Mouse (Mus musculus) lung, postnatal 25 days (tissue): ENCODE measurements around the gene Zfp39.
"Not testable (repeated sequence)": the region's sequence is repeated elsewhere in the genome, so short reads cannot be mapped to it uniquely, and the experiment has no call there.

Experiments used
- DNase-seq: peaks from one replicate; pipeline ENCODE4 v3.0.0; 2022; ENCODE audit warnings: low spot score

The Zfp39 gene

GRCm38 (mm10) chr11:58922420-58922819, 18.4 kb upstream of the Zfp39 start:
- no peak for DNase-seq

- DNase-seq = no peak
Observed at GRCm38 (mm10) chr11:58918759-58919158, 14.7 kb upstream of the Zfp39 start.

DNA sequence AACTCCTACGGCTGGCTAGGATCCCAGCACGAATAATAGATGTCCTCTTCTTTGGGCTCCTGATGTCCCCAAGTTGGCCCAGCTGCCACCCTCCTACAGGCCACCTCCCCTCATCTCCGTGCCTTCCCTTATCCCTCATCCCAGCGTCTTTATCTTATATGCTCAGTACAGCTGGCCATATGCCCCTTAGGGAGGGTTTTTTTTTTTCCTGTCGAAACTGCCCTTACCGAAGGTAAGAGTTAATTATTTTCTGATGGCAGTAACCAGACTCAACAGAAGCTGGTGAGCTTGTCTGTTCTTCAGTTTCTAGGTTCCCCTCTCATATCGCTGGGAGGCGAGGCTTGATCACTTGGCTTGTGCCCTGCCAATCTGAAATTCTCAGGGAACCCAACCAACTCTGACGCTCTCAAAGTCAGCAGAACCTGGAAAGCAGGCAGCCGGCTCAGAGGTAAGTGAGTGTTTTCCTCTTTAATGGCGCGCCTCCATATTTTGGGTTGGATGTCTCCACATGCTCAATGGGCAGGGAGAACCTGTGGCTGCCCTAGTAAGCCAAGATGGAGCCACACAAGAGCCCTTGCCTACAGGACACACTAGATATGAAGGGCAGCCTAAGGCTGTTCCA, 13.8 kb upstream of the Zfp39 start, which contains the start of gene Btnl10:
Btnl10 (plus strand) TSS at position 164 of the 622 bp plus-strand sequence.
- no peak for DNase-seq

DNA sequence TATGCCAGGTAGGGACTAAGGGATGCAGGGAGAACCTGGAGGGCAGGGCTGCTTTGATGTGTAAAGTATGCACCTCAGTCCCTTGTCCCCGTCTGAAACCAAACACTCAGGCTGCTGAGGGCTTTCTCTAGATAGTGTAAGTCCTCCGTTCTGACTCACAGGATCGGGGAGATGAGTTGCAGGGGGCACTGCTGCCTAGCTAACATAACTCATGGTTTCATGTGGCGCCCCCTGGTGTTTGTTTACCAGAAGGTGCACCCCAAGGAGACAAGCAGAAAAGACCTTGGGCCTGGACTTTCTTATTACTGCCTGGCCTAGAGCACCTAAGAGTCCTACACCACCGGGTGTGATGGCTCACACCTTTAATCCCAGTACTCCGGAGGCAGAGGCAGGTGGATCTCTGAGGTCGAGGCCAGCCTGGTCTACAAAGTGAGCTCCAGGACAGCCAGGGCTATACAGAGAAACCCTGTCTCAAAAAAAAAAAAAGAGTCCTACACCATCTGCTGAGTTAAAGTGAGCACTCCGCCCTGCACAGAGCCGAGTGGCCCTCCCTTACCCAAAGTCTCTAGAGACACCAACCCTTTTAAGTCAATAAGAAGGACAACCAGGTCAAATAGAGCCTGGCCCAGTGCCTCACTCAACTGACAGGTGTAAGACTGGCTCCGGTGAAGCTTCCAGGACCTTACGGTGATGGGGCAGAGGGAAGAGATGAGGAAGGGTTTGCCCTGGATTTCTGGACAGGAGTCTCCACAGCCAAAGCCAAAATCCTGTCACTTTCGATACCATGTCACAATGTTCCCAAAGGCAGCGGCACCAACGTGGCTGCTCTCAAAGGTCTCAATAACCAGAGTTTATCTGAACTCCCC, 13.1 kb upstream of the Zfp39 start:
- peak; percentile 61 for DNase-seq

DNA sequence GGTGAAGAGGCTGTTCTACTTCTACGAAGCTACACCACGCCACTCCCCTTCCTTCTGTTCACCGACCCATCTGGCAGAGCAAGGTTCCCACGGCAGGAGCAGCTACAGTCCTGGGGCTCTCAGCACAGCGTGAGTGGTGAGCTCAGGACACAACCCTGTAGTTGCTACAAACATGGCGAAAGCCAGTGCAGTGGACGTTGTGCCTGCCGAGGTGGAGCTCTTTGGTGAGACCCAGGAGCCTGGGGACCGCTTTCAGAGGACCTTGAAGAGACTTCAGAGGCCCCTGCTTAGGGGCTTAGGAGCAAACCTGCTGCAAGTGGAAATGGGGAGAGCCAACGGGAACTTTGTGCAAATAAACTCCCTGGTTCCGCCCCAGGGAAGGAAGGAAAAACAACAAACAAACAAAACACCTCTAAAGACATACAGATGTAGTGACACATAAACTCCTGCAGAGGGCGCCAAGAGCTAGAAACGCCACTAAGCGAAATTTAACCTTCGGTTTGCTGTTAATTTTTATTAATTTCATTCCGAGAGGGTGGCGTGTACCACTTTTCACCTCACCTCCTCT, 10.5 kb upstream of the Zfp39 start:
- DNase-seq = peak; percentile 28

- no peak for DNase-seq
Observed at GRCm38 (mm10) chr11:58913776-58914175, 9.8 kb upstream of the Zfp39 start.

GRCm38 (mm10) chr11:58904838-58905237, 813 bp upstream of the Zfp39 start:
- peak; percentile 48 for DNase-seq

DNA sequence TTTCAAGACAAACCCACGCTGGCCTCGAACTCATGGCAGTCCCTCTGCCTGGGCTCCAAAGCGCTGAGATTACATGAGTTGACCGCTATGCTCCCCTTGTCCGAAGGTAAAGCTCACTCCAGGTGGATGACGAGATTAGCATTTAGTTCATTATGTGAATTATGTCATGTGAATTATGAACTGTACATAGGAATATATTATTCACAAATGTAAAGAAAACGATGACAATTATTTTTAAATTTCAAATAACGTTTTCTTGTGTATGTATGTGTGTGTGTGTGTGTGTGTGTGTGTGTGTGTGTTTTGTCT, 339 bp upstream of the Zfp39 start:
- DNase-seq = no peak

DNA sequence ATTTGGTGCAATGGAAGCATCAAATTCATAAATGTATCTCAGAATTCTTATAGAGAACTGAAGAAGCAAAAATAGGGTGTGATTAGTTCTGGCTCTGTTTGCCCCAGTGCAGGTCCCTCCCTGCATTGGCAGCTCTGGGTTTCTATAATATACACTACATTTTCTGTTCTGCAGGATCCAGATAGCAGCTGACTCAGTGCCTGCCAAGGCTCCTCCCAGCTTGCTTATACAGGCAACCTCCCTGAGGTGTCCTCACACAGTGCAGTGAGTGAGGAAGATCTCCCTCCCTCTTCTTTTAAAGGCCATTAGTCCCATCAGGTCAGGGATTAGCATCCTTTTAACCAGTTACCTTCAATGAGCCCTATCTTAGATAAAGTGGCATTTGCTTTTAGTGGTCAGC, 2.9 kb downstream of the Zfp39 start:
- DNase-seq = no peak

- peak; percentile 25 for DNase-seq
Observed at GRCm38 (mm10) chr11:58897485-58897884, 6.5 kb downstream of the Zfp39 start.

- no peak for DNase-seq
Observed at GRCm38 (mm10) chr11:58894456-58894855, 9.6 kb downstream of the Zfp39 start.

GRCm38 (mm10) chr11:58890511-58890910, 13.5 kb downstream of the Zfp39 start:
- no peak for DNase-seq

- no peak for DNase-seq
Observed at GRCm38 (mm10) chr11:58883756-58884155, 20.3 kb downstream of the Zfp39 start.

DNA sequence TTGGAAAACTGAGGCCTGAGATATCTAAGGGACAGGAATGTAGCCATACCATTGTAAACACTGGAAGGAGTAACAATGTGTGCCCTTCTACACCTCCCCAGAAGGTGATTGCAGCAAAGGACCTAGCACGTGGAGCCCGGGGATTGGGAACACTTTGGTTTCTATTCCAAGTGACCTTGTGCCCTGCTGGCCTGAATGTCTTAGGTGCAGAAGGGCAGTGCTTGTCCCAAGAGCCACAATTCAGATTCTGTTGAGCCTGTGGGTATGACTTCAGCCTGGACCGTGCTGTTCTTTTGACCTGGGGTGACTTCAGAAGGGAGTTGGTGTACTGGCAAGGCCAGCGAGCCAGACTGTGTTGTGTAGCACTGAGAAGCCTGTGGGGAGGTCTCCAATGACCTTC, 33.1 kb downstream of the Zfp39 start:
- no peak for DNase-seq

- no peak for DNase-seq
Observed at GRCm38 (mm10) chr11:58867954-58868330, 36.1 kb downstream of the Zfp39 start.

- DNase-seq = peak; percentile 81
Observed at GRCm38 (mm10) chr11:58867039-58867953, 36.7 kb downstream of the Zfp39 start, which contains the start of gene 2810021J22Rik. TSS of gene 2810021J22Rik (plus strand) at chr11:58867216.

DNA sequence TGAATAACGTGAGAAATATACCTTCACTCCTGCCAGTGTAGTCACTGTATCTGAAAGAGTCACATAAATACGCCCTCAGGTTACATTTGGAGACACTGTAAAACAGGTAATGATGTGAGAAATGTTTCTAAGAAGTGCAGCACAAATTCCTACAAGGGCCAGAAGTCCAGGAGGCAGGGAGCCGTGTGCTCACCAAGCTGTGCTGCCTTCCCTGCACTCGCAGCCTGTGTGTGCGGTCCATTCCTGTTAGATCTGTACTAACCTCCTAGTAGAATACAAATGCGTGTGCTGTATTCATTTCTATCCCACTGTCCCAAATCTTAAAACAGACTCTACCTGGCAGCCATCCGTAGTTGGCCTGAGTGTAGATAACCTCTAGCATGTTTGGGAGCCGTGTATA, 43.3 kb downstream of the Zfp39 start:
- no peak for DNase-seq

DNA sequence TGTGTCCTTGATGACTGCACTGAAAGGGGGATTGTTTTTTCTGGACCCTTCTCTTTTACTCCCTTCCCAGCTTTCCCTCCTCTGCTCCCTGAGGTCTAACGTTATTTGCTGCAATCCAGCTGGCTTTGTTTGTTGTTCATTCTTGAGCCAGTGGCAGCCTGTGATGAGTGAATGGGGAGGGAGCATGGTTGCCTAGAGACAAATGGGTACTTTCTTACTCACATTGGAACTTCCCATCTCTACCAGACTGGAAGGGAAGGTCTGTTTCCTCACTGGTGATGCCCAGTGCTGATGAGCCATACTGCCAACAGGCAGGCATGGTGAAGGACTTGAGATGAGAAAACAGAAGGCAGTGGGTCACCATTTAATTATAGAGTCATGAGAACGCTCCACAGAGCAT, 54.3 kb downstream of the Zfp39 start:
- DNase-seq = no peak

- no peak for DNase-seq
Observed at GRCm38 (mm10) chr11:58847636-58848035, 56.4 kb downstream of the Zfp39 start.

GRCm38 (mm10) chr11:58846919-58847461, 57.0 kb downstream of the Zfp39 start, which contains the start of gene Gm12258:
TSS of gene Gm12258 (plus strand) at chr11:58847158.
- peak; percentile 98 for DNase-seq

- not testable (repeated sequence) for DNase-seq
Observed at GRCm38 (mm10) chr11:58838951-58839350, 65.1 kb downstream of the Zfp39 start, which contains the start of gene Olfr311. TSS of gene Olfr311 (plus strand) at chr11:58839251.
